ENCODE assay signal across 8 mouse cellular contexts in genomic region chr1:155158141-155158969, GRCm38 (mm10). TPM values are rescaled to one million over a fixed set of nuclear protein-coding genes. Genes with fewer than 3 reads are reported as not detected.
DNase-seq lines count a peak whose midpoint lies in the region; ATAC-seq and TF ChIP-seq lines count a peak whose summit lies in the region.

Gene Stx6 (plus strand): TSS chr1:155158715.

- H3K4me2 ChIP-seq in hindbrain, postnatal 0 days (ENCODE audit: low read depth, low read length), result peak within 1 kb of the TSS; percentile 69

- ATAC-seq in hindbrain, postnatal 0 days, result peak; percentile 99
- ATAC-seq in megakaryocyte, adult 5-6 weeks (ENCODE audit: poor library complexity, severe bottlenecking), result peak; percentile 98

- TF ChIP-seq CTCF in gastrocnemius, adult 2 months (IDR thresholded peaks at IDR 0.05), result no peak
- TF ChIP-seq CTCF in hindbrain, postnatal 0 days (IDR thresholded peaks at IDR 0.05; ENCODE audit: low read depth), result no peak
- no peak for TF ChIP-seq CTCF in left cerebral cortex, adult 2 months (IDR thresholded peaks at IDR 0.05)

- H3K9me3 ChIP-seq in hindbrain, postnatal 0 days (ENCODE audit: low read length), result no peaks in the 10 kb centered on the region

- H3K27ac ChIP-seq in gastrocnemius, adult 2 months, result peak within 1 kb of the TSS; percentile 93
- peak within 1 kb of the TSS; percentile 88 for H3K27ac ChIP-seq in hindbrain, postnatal 0 days
- peak within 1 kb of the TSS; percentile 87 for H3K27ac ChIP-seq in left cerebral cortex, adult 2 months

- DNase-seq in WW6 (ENCODE audit: low read depth, low spot score), result peak; percentile 89
- DNase-seq in cerebellum, postnatal 4 days (ENCODE audit: low spot score in 2 of 2), result peak; percentile 92 to 97
- DNase-seq in gastrocnemius, adult 2 months, result peak; percentile 99
- peak; percentile 99 for DNase-seq in hindbrain, postnatal 0 days (ENCODE audit: low spot score)
- DNase-seq in left cerebral cortex, adult 2 months (ENCODE audit: extremely low spot score in 1 of 2, low spot score in 2 of 2), result peak; percentile 97 to 98
- DNase-seq in right cerebral cortex, adult 2 months (ENCODE audit: low spot score in 2 of 2), result peak; percentile 97
- DNase-seq in urinary bladder, postnatal 14 days (ENCODE audit: low spot score), result peak; percentile 99

- H3K36me3 ChIP-seq in hindbrain, postnatal 0 days (ENCODE audit: insufficient read depth, low read length), result no peaks in the 10 kb centered on the region

- 2% methylated on average over 48 of the region's 48 CpGs for WGBS in hindbrain, postnatal 0 days

- H3K27me3 ChIP-seq in hindbrain, postnatal 0 days (ENCODE audit: insufficient read depth, low read length), result no peaks in the 10 kb centered on the region

- H3K9ac ChIP-seq in hindbrain, postnatal 0 days (replicated peaks; ENCODE audit: low read length), result peak within 1 kb of the TSS; percentile 70

- H3K4me1 ChIP-seq in hindbrain, postnatal 0 days (ENCODE audit: insufficient read depth, low read length), result no peaks in the 10 kb centered on the region

- peak within 1 kb of the TSS; percentile 94 for H3K4me3 ChIP-seq in gastrocnemius, adult 2 months
- H3K4me3 ChIP-seq in hindbrain, postnatal 0 days (ENCODE audit: low read length), result peak within 1 kb of the TSS; percentile 68
- peak within 1 kb of the TSS; percentile 96 for H3K4me3 ChIP-seq in left cerebral cortex, adult 2 months

- intact Hi-C loops in gastrocnemius, adult 2 months (cut with DNase I), result loop anchor here (1.0 to 5.0 kb wide), 2 partner anchors 59 to 124 kb away; partner anchors contain the start of gene Ier5
- intact Hi-C loops in left cerebral cortex, adult 2 months (cut with DNase I), result loop anchor here (5.0 kb wide), 1 partner anchor 61 kb away; the partner anchor contains the start of gene Ier5

RNA-seq across cellular contexts. Expression of gene Stx6, which starts in this region (rescaled TPM):
- 10 to 100 TPM; 10.5 to 12.8 TPM for total RNA-seq in gastrocnemius, adult 2 months (2021)
- 77.1 and 84.2 TPM in 2 replicates for total RNA-seq in hindbrain, postnatal 0 days (2014; rRNA removed)
- 81.2 and 82.2 TPM in 2 replicates for polyA plus RNA-seq in hindbrain, postnatal 0 days (2015; fragmentation: Nextera tagmentation; extraction: Ambion mirVana)
- 100 to 1,000 TPM; 114 to 120 TPM for total RNA-seq in left cerebral cortex, adult 2 months (2021)
- total RNA-seq in megakaryocyte, adult 5-6 weeks (2015), result 12.8 and 18.0 TPM in 2 replicates
- total RNA-seq in megakaryocyte, adult 5-6 weeks (2017), result 34.8 and 36.4 TPM in 2 replicates

Comparison
In these comparisons a context has a peak if more than half of its experiments do, and no peak if none do; other contexts are left out.
1. Peak in every context shown above with its lines: DNase-seq, ATAC-seq, H3K4me3 ChIP-seq and H3K27ac ChIP-seq.